ENCODE assay signal across 12 mouse cellular contexts in genomic region chr3:84492148-84492547, GRCm38 (mm10).
"Had no signal": no experiment of that assay in that cellular context is flagged by ENCODE, and none has a peak within 500 bp of the region (broad histone marks: within the 10 kb centered on the region; RNA-seq: fewer than 3 reads in every experiment).

No protein-coding gene starts in this region.

- H3K27ac ChIP-seq: kidney, embryonic 15.5 days; limb, embryonic 12.5 days; liver, embryonic 13.5 days; macrophage; midbrain, embryonic 13.5 days had no signal

- H3K4me3 ChIP-seq: kidney, embryonic 15.5 days; limb, embryonic 12.5 days; liver, embryonic 13.5 days; midbrain, embryonic 13.5 days had no signal

- H3K9ac ChIP-seq: kidney, embryonic 15.5 days; limb, embryonic 12.5 days; liver, embryonic 13.5 days; liver, postnatal 0 days; midbrain, embryonic 13.5 days had no signal

- H3K27me3 ChIP-seq: kidney, embryonic 15.5 days; limb, embryonic 12.5 days; liver, embryonic 13.5 days; midbrain, embryonic 13.5 days had no signal

- DNase-seq: kidney, adult 2 months; kidney, postnatal 14 days; liver; liver, embryonic 13.5 days; liver, postnatal 0 days; right cerebral cortex, postnatal 14 days; thymus, postnatal 4 days had no signal

- H3K36me3 ChIP-seq: midbrain, embryonic 13.5 days had no signal

- H3K9me3 ChIP-seq: kidney, embryonic 15.5 days; limb, embryonic 12.5 days; liver, embryonic 13.5 days; midbrain, embryonic 13.5 days had no signal

- H3K4me1 ChIP-seq: kidney, embryonic 15.5 days had no signal

- H3K4me2 ChIP-seq: kidney, embryonic 15.5 days; limb, embryonic 12.5 days; liver, embryonic 13.5 days; midbrain, embryonic 13.5 days had no signal

- ATAC-seq: intestine, embryonic 16.5 days; liver, postnatal 0 days; midbrain, embryonic 13.5 days had no signal
